Mouse (Mus musculus) embryonic fibroblast, embryonic 13.5 days (primary cell): ENCODE measurements around the gene Lrp8.

ENCODE experiments used
- CTCF ChIP-seq: IDR thresholded peaks from 2 replicates; pipeline ENCODE4 v1.5.1; 2011; ENCODE audit warnings: mild to moderate bottlenecking, control low read depth, low read length, moderate library complexity, borderline replicate concordance; ENCODE audit not compliant: insufficient read depth
- POLR2A ChIP-seq: IDR thresholded peaks from 2 replicates; pipeline ENCODE4 v1.6.1; 2011; ENCODE audit warnings: low read depth, mild to moderate bottlenecking, control low read depth, low read length, moderate library complexity

DNA sequence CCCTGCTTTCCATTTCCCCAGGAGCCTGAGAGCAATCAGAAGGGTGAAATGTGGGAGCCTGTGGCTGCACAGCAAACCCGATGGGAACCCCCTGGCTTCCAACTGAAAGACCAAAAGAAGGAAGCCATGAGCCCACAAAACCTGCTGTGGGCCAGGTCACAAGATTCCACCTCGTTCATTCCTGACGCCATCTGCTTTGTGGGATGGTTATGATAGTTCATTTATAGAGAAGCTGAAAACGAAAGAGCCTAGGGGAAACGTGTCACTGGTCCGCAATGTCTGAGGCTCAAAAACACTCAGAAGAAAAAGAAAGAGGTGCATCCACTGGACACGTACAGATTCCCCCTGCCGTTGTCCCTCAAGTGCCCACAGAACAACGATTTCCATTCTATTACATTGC is 43.1 kb upstream of the Lrp8 start:
- TF ChIP-seq CTCF (no peak), POLR2A (no peak)
